Mouse (Mus musculus) fat pad, adult 2 months (tissue): Measurements from ENCODE around the gene Stpg1.

Source experiments
- DNase-seq: peaks from one replicate; pipeline ENCODE4 v3.0.0-alpha.2; 2011; ENCODE audit warnings: low read depth, low spot score; ENCODE audit errors: extremely low read depth

Gene Stpg1

GRCm38 (mm10) chr4:135494521-135495396 lies at the start of gene Stpg1, which contains the start of gene Nipal3:
Stpg1 (plus strand) TSS chr4:135494790.
Nipal3 (minus strand) TSS chr4:135495038.
- DNase-seq = peak; percentile 79

- DNase-seq = no peak
Measured at GRCm38 (mm10) chr4:135451360-135452015, 43.1 kb upstream of the Stpg1 start.

GRCm38 (mm10) chr4:135453164-135453563 lies 41.4 kb upstream of the Stpg1 start:
- no peak for DNase-seq

DNA sequence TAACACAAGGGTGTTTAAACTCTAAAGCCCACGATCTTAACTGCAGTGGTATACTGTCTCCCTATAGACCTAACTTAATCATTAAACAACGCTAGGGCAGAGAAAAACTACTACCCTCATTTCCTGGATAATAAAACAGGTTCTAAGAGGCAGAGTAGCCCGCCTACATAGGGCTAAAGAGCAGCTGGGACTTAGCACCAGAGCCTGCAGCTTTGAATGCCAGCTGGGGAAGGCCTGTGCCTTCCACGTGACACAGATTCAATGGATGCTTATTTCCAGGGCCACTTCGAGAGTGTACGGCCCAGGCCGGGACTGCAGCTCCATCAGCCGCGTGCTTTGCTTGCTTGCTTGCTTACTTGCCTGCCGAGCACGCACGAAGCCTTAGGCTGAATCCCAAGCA lies 41.0 kb upstream of the Stpg1 start:
- no peak for DNase-seq

DNA sequence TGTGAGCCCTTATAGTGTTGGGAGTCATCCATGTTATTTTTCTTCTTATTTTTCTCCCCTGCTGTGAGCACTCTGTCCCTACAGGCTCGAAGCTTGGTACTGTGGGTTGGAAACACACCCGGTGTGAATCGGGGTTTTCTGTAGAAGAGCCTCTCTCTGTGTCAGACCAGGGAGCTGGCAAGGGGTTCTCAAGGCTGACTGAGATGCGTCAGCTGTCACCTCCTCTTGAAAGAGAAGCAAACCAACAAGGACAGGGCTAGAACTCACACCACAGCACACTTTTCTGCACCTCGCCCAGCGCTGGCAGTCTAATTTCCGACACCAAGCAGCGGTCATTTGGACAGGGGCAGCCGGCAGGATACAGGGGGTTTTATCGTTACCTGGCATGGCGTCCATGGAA lies 31.2 kb upstream of the Stpg1 start:
- DNase-seq = no peak

DNA sequence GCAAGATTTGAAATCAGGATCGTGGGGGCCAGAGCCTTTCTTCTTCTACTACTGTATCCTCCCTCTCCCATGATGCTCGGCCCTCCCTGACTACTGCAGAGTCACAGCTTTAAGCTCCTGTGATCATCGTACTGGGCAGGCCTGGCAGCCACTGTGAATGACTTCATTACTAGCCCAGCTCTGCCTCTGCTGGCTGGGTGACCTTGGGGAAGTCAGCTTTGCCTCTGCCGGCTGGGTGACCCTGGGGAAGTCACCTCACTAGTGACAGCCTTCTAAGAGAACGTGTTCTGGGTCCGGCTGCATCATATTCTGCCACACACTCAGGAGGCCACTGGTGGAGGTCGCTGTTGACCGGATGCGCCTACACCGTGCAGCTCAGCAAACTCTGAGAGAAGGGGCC lies 16.7 kb upstream of the Stpg1 start:
- DNase-seq = no peak

DNA sequence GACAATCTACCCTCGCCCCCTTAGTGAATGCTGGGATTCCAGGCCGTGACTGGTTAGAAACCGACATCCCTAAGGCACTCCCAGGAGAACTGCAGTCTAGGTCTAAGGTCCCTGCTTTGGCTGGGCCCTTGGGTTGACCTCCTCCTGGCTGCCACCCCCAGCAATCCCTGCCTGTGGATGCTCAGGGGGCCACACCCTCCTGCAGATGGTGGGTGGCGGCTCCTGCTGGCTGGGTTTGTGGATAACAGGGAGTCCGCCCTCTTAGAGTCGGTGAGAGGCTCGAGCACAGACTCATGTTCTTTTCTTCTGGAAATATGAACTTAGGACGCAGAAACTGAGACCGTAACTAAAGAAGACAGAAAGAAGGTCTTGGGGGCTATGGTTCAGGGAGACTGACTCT lies 14.2 kb upstream of the Stpg1 start:
- no peak for DNase-seq

- no peak for DNase-seq
Measured at GRCm38 (mm10) chr4:135485086-135485485, 9.5 kb upstream of the Stpg1 start.

- DNase-seq = no peak
Measured at GRCm38 (mm10) chr4:135486352-135486751, 8.2 kb upstream of the Stpg1 start.

GRCm38 (mm10) chr4:135489256-135489655 lies 5.3 kb upstream of the Stpg1 start:
- no peak for DNase-seq

GRCm38 (mm10) chr4:135493271-135493670 lies 1.3 kb upstream of the Stpg1 start:
- no peak for DNase-seq

DNA sequence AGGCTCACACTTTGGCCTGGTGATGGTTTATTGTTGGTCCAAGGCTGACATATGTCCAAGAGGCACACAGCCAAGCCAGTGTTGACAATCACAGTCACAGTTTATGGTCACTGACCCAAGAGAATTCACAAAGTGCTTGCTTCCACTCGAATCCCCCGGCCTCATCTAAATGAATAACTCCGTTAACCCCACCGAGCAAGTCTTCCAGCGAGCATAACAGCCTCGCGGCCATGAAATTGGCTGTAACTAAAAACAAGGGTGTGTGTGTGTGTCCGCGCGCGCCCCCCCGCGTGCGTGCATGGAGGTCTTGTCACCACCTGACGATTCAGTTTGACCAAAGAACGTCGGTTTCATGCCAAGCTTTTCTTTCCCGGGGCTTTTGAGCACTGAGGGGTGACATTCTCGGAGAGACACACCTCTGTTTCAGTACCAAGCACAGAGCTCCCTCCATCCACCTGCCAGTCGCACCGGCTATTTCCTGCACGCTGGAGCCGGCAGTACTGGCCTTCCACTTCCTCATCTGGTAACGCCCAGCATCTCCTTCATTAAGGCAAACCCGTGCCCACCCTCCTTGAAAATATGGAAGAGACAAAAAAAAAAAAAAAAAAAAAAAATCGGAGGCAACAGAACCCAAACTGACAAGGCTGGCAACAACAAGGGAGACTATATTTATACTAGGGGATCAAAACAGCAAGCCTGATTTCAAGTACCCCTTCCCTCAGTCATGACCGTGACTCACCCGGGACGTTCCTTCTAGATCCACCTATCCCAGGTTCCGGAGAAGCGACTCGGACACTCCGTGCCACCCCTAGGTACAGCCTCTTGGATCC lies 684 bp upstream of the Stpg1 start:
- no peak for DNase-seq

- no peak for DNase-seq
Measured at GRCm38 (mm10) chr4:135495397-135495791, 804 bp downstream of the Stpg1 start.

DNA sequence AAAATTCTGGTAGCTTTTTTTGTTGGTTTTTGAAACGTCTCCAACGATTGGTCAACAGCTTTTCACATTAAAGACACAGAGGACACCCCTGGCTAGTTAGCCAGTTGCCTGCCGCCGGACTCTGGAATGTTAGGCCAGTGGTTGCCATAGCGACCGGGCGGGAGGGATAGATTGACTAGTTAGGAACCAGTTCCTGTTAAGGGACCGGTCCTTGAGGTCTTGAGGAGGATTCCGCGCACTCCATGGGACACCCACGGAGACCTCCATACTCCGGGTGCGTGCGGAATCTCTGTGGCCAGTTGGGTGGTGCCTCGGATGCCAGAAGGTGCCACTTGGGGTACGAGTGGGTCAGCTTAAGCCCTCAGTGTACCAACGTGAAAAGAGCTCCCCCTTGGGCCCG lies 1.2 kb downstream of the Stpg1 start:
- no peak for DNase-seq

- DNase-seq = no peak
Measured at GRCm38 (mm10) chr4:135498136-135498535, 3.5 kb downstream of the Stpg1 start.

DNA sequence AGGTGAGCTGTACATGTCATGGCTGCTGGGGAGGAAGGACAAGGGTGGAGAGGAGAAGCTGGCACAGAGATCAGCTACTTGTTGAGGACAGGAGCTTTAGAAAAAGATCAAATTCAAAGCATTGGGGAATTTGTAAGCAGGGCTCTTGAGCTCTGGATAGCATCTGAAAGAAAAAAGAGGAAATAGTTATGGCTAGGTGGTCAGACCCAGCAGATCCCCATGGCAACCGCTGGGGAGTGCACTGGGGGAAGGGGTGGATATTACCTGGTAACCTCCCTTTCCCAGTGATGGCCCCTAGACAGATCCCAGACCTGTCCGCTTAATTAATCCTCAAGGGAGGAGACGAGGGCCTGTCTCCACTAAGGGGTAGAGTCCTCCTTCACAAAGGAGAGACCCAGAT lies 5.2 kb downstream of the Stpg1 start:
- DNase-seq = no peak

DNA sequence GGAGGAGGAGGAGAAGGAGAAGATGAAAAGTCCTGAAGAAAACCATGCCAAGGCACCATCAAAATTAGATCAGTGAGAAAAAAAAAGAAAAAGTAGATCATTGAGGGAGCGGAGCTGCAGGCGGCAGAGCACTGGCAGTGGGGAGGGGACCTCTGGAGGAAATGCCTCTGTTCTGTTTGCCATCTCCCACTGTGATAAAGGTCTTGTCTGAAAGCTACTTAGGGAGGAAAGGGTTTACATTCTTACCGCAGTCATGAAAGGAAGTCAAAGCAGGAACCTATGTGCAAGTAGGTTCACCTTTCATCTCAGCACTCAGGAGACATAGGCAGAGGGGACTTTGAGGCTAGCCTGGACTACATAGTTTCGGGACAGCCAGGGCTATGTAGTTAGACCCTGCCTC lies 7.0 kb downstream of the Stpg1 start:
- no peak for DNase-seq

- DNase-seq = no peak
Measured at GRCm38 (mm10) chr4:135505794-135506193, 11.2 kb downstream of the Stpg1 start.

DNA sequence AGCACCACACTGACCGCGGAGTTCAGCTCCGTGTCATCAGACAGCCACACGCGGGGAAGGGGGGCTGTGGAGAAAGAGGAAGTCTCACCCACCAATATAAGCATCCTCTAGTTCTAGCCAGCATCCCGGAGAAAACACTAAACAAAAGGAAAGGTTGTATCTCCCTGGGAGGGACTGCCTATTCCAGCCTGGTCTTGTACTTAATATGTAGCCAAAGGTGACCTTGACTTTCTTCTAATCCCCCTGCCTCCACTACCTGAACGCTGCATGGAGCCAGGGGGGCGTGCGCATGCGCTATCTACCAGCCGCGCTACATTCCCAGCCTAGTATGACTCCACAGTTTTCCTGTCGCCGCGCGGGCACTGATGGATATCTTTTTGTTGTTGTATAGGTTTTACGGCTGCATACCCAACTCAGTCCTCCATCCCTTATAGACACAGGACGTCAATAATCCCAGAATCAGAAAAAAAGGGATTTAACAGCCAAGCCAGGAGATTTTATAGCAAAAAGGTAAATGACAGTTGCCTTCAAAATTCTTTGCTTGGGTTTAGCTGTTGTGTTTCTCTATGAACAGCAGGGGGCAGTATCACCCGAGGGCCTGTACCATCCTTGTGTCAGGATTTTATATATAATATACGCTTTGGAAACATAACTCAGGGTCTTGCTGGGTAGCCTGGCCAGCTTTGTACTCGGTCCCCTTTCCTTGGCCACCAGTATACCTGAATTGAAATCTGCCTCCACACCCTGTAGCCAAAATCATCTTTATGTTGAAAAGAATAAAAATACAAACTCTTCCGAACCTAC lies 13.2 kb downstream of the Stpg1 start:
- no peak for DNase-seq

- no peak for DNase-seq
Measured at GRCm38 (mm10) chr4:135508419-135509039, 13.9 kb downstream of the Stpg1 start.
